Mouse (Mus musculus) left cerebral cortex, postnatal 14 days (tissue): ENCODE measurements at regions not wholly inside any gene's neighbourhood (a gene's known extent, or its start where the extent isn't known, plus 50 kb on each side); places are given as distances from the start of the nearest gene placed in this dataset.
A peak's percentile ranks its signal among the peaks of the same experiment; 100 is the strongest.

Experiments used
- DNase-seq, 2 experiments: peaks; one replicate each; pipeline ENCODE4 v3.0.0; 2021 to 2022; ENCODE audit warnings: low spot score in 2 of 2, mixed read lengths in 1 of 2
- intact Hi-C: fragments of 180-260 bp; cut with DNase I; formaldehyde crosslinking; loops from one replicate; pipeline ENCODE4 v1.15.1; 2025

- intact Hi-C loops, result no loop called here
- peak; percentile 19 to 54 for DNase-seq
These were observed 219.0 kb downstream of the Zfp352 start for GRCm38 (mm10) chr4:90437375-90438190.

DNA sequence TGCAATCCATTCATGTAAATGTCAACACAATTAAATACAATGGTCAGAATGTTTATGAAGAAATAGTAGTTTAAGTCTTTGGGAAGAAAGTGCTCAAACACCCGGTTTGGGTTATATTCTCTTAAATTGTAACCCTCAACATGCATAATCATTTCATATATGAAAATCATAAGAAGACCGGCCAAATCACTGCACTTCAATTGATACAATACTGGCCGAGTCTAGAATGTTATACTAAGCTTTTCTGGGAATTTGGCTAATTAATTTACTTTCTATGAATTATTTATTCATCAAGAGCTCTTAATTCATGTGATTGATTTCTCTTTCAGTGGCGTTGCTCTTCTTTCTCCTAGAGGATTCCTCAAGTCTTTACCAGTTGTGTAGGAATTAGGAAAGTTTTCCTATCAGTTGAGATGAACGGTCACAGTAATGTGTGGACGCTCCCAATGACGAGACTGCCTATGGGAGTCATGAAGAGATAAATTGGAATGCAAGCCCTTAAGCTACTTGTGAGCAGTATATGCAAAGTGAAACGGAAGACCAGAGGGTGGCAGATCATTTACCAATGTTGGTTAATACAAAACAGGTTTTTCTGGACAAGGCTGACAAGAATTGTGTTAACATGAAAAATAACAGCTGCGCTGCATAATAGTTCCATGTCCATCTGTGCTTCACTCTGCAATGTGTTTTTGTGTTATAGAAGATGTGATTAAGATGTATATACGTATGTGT, 219.7 kb downstream of the Zfp352 start:
- no peak for DNase-seq
- intact Hi-C loops, result no loop called here

DNA sequence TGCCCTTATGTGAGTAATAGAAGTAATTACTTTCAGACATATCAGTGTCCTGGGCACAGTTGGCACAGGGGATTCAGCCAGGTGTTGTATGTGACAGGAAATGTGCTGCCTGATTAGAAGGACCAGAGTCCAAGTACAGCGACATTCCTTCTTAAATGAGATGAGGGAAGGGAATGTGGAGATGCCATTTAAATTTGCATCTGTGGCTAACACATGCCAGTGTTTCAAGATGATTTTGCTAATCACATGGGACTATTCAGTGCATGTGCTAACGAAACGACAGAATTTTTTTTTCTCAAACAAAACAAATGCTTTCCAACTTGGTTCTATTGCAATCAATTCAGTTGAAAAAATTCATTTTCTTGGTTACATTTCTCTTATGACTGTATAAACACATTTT, 226.6 kb downstream of the Zfp352 start:
- intact Hi-C loops, result no loop called here
- no peak for DNase-seq

DNA sequence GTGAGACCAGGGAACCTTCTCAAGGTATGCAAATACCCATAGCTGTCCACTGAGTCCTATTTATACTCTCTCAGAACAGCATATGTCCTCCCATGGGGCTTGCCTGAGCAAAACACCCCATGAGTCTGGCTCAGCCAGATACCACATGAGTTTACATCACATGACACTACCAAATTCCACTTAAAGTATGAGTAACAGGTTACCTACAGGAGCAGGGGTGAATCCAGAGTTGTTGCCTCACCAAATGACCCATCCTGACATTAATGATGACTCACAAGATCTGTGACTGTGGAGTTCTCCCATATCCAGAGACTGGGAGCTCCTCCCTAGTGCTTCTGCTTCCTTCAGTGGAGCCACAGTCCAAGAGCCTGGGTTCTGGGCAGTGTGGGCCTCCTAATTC, 234.0 kb downstream of the Zfp352 start:
- DNase-seq, result no peak
- intact Hi-C loops, result no loop called here

DNA sequence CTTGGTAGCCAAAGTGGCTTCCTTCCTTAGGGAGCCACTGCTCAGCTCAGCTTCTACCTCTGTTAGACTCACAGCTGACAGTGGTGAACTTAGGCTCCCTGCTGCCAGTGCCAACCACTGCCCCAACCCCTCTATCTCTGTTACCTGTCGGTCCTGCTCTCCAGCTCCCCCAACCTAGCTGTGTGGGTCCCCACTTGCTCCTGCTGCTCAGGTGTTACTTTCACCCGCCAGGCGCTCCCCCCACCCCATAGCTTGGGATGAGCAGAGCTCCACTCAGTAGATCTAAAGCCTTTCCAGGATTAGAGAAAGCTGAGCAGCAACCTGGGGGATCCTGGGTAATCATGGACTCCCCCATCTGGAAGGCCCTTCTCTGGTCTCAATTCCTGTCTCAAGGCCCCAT, 234.4 kb downstream of the Zfp352 start:
- no peak for DNase-seq
- intact Hi-C loops, result no loop called here

GRCm38 (mm10) chr4:90496891-90497610, 278.4 kb downstream of the Zfp352 start:
- no peak for DNase-seq
- intact Hi-C loops, result no loop called here
